Mouse (Mus musculus) lung, adult 2 months (tissue): Measurements from ENCODE around the gene 9030612E09Rik.

ENCODE experiments used
- CTCF ChIP-seq: fragments of 200-500 bp; IDR thresholded peaks from 2 replicates; pipeline ENCODE4 v1.5.1; 2011; ENCODE audit warnings: mild to moderate bottlenecking, low read length, control low read depth; ENCODE audit not compliant: insufficient read depth
- POLR2A ChIP-seq: fragments of 200-500 bp; IDR thresholded peaks from 2 replicates; pipeline ENCODE4 v1.6.1; 2011; ENCODE audit warnings: low read depth, mild to moderate bottlenecking, control low read depth, low read length, borderline replicate concordance; ENCODE audit errors: extremely low read depth

DNA sequence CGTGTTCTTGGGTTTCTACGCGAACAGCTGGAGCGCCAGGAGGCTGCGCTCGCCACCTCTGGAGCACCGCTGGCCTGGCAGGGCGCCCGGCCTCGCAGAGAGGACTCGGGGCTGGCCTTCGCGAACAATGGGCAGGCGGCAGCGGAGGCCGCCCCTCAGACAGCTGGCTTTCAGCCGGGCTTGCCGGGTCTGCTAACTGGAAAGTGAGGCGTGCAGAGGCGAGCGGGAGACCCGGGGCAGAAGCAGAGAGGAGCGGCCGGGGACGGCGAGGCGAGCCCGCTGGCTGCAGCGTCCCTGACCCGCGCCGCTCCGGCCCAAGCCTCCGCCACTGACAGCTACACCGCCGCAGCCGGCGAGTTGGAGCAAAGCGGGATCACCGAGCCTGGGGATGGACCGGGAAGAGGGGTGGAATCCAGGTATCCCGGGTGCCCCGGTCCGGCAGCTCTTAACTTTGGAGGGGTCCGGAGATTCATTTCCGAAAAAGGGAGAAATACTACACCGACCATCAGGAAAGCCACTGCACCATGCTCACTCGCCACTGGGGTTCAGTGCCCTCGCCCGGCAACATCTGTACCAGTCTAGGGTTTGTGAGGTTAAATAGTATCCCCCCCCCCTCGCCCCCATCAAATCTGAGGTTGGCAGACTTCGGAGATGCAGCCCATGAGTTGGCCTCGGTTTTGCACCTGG lies 1.2 kb upstream of the 9030612E09Rik start:
- TF ChIP-seq CTCF (no peak), POLR2A (no peak)
